Mouse (Mus musculus) kidney, adult 18-20 months (tissue): ENCODE results near the gene H1foo.

Experiments
- DNase-seq: peaks from one replicate; pipeline ENCODE4 v3.0.0; 2021

The H1foo gene

GRCm38 (mm10) chr6:115962439-115963085 is 17.8 kb downstream of the H1foo start:
- no peak for DNase-seq

- DNase-seq: no peak
Measured at GRCm38 (mm10) chr6:115963656-115964055, 18.9 kb downstream of the H1foo start.

- no peak for DNase-seq
Measured at GRCm38 (mm10) chr6:115966227-115966966, 21.7 kb downstream of the H1foo start.

- no peak for DNase-seq
Measured at GRCm38 (mm10) chr6:115967291-115967880, 22.6 kb downstream of the H1foo start.

- no peak for DNase-seq
Measured at GRCm38 (mm10) chr6:115968086-115968485, 23.3 kb downstream of the H1foo start.

GRCm38 (mm10) chr6:115968700-115969099 is 24.0 kb downstream of the H1foo start:
- DNase-seq: no peak

- DNase-seq: no peak
Measured at GRCm38 (mm10) chr6:115969103-115969502, 24.4 kb downstream of the H1foo start.

GRCm38 (mm10) chr6:115969952-115970351 is 25.2 kb downstream of the H1foo start:
- no peak for DNase-seq

GRCm38 (mm10) chr6:115971273-115972060 is 26.7 kb downstream of the H1foo start:
- DNase-seq: no peak

GRCm38 (mm10) chr6:115972083-115972764 is 27.5 kb downstream of the H1foo start:
- no peak for DNase-seq

- DNase-seq: no peak
Measured at GRCm38 (mm10) chr6:115973139-115973875, 28.6 kb downstream of the H1foo start.

GRCm38 (mm10) chr6:115973881-115974662 is 29.3 kb downstream of the H1foo start:
- no peak for DNase-seq

- DNase-seq: no peak
Measured at GRCm38 (mm10) chr6:115975606-115976005, 30.9 kb downstream of the H1foo start.

- DNase-seq: no peak
Measured at GRCm38 (mm10) chr6:115977810-115978209, 33.1 kb downstream of the H1foo start.

GRCm38 (mm10) chr6:115978596-115978995 is 33.9 kb downstream of the H1foo start:
- no peak for DNase-seq

- no peak for DNase-seq
Measured at GRCm38 (mm10) chr6:115982889-115983288, 38.2 kb downstream of the H1foo start.

- DNase-seq: no peak
Measured at GRCm38 (mm10) chr6:115983306-115984038, 38.7 kb downstream of the H1foo start.

GRCm38 (mm10) chr6:115984580-115984979 is 39.8 kb downstream of the H1foo start:
- no peak for DNase-seq

- DNase-seq: no peak
Measured at GRCm38 (mm10) chr6:115985622-115986021, 40.9 kb downstream of the H1foo start.

- DNase-seq: no peak
Measured at GRCm38 (mm10) chr6:115986472-115987095, 41.8 kb downstream of the H1foo start.
